Mouse (Mus musculus): Measurements from ENCODE around the gene Kif26b. TPM values are rescaled to one million over a fixed set of nuclear protein-coding genes. Genes with fewer than 3 reads are reported as not detected.

Gene Kif26b
- total RNA-seq, 2 experiments from 2014 or later: 4.5 to 5.9 TPM

- intact Hi-C loops (cut with DNase I): loop anchor here (2.0 to 5.0 kb wide), 2 partner anchors 158 to 557 kb away; no protein-coding TSS in a partner anchor
- DNase-seq: peak; percentile 81 to 89
Measured at GRCm38 (mm10) chr1:178530301-178531078, 1.6 kb downstream of the Kif26b start.

GRCm38 (mm10) chr1:178540247-178540646 lies 11.3 kb downstream of the Kif26b start:
- DNase-seq: no peak

GRCm38 (mm10) chr1:178542415-178542814 lies 13.5 kb downstream of the Kif26b start:
- intact Hi-C loops (cut with DNase I): no loop called here
- DNase-seq: no peak

More at GRCm38 (mm10) chr1:178540247-178540646, 11.3 kb downstream of the Kif26b start:
- intact Hi-C loops (cut with DNase I): no loop called here

GRCm38 (mm10) chr1:178542990-178543944 lies 14.3 kb downstream of the Kif26b start:
- DNase-seq: no peak
- intact Hi-C loops (cut with DNase I): no loop called here

GRCm38 (mm10) chr1:178544585-178544984 lies 15.7 kb downstream of the Kif26b start:
- DNase-seq: no peak
- intact Hi-C loops (cut with DNase I): no loop called here

GRCm38 (mm10) chr1:178549576-178549975 lies 20.7 kb downstream of the Kif26b start:
- intact Hi-C loops (cut with DNase I): no loop called here
- DNase-seq: no peak

GRCm38 (mm10) chr1:178550477-178551047 lies 21.6 kb downstream of the Kif26b start:
- no peak for DNase-seq
- intact Hi-C loops (cut with DNase I): no loop called here

- no peak for DNase-seq
- intact Hi-C loops (cut with DNase I): no loop called here
Measured at GRCm38 (mm10) chr1:178552278-178552897, 23.5 kb downstream of the Kif26b start.

GRCm38 (mm10) chr1:178552898-178553284 lies 24.0 kb downstream of the Kif26b start:
- intact Hi-C loops (cut with DNase I): no loop called here
- DNase-seq: peak in 1 of 2 experiments; percentile 32

GRCm38 (mm10) chr1:178556226-178556625 lies 27.3 kb downstream of the Kif26b start:
- no peak for DNase-seq
- intact Hi-C loops (cut with DNase I): no loop called here

- intact Hi-C loops (cut with DNase I): no loop called here
- DNase-seq: no peak
Measured at GRCm38 (mm10) chr1:178560043-178560442, 31.1 kb downstream of the Kif26b start.

- intact Hi-C loops (cut with DNase I): no loop called here
- DNase-seq: no peak
Measured at GRCm38 (mm10) chr1:178563834-178564233, 34.9 kb downstream of the Kif26b start.

GRCm38 (mm10) chr1:178564800-178565199 lies 35.9 kb downstream of the Kif26b start:
- intact Hi-C loops (cut with DNase I): no loop called here
- DNase-seq: no peak

GRCm38 (mm10) chr1:178568551-178569545 lies 39.9 kb downstream of the Kif26b start:
- no peak for DNase-seq
- intact Hi-C loops (cut with DNase I): no loop called here

- DNase-seq: no peak
- intact Hi-C loops (cut with DNase I): no loop called here
Measured at GRCm38 (mm10) chr1:178571009-178571408, 42.1 kb downstream of the Kif26b start.

- intact Hi-C loops (cut with DNase I): no loop called here
- no peak for DNase-seq
Measured at GRCm38 (mm10) chr1:178571885-178572444, 43.0 kb downstream of the Kif26b start.

- no peak for DNase-seq
- intact Hi-C loops (cut with DNase I): no loop called here
Measured at GRCm38 (mm10) chr1:178573406-178574032, 44.6 kb downstream of the Kif26b start.

GRCm38 (mm10) chr1:178575706-178576105 lies 46.8 kb downstream of the Kif26b start:
- no peak for DNase-seq
- intact Hi-C loops (cut with DNase I): no loop called here
